ENCODE assay signal across 15 mouse cellular contexts in genomic region chr5:71248318-71249135, GRCm38 (mm10).
DNase-seq lines count a peak whose midpoint lies in the region; ATAC-seq and TF ChIP-seq lines count a peak whose summit lies in the region.
"Had no signal": no experiment of that assay in that cellular context is flagged by ENCODE, and none has a peak within 500 bp of the region (broad histone marks: within the 10 kb centered on the region; RNA-seq: fewer than 3 reads in every experiment).

No protein-coding gene starts in this region.

- ATAC-seq in midbrain, embryonic 14.5 days (ENCODE audit: low FRiP score, low TSS enrichment) = no peak
- no peak for ATAC-seq in midbrain, embryonic 11.5 days (ENCODE audit: low FRiP score)
- peak; percentile 94 for ATAC-seq in forebrain, postnatal 0 days
- ATAC-seq in liver, postnatal 0 days = no peak

- no peak overlapping the region for H3K4me3 ChIP-seq in midbrain, embryonic 14.5 days (replicated peaks; ENCODE audit: low read depth, low read length)
- no peak overlapping the region for H3K4me3 ChIP-seq in midbrain, embryonic 11.5 days (ENCODE audit: low read depth, low read length)
- H3K4me3 ChIP-seq in forebrain, postnatal 0 days (ENCODE audit: low read depth, low read length) = no peak overlapping the region
- no peak overlapping the region for H3K4me3 ChIP-seq in liver, postnatal 0 days (ENCODE audit: low read depth, low read length)
- H3K4me3 ChIP-seq: embryonic facial prominence, embryonic 12.5 days; liver, embryonic 15.5 days had no signal

- no peak for TF ChIP-seq CTCF in forebrain, postnatal 0 days (IDR thresholded peaks at IDR 0.05; ENCODE audit: low read depth)
- TF ChIP-seq CTCF in liver, postnatal 0 days (IDR thresholded peaks at IDR 0.05; ENCODE audit: low read depth) = no peak

- H3K9ac ChIP-seq in midbrain, embryonic 14.5 days (replicated peaks; ENCODE audit: low read length) = no peak overlapping the region
- H3K9ac ChIP-seq in midbrain, embryonic 11.5 days (ENCODE audit: low read length) = no peak overlapping the region
- no peak overlapping the region for H3K9ac ChIP-seq in forebrain, postnatal 0 days
- no peak overlapping the region for H3K9ac ChIP-seq in liver, postnatal 0 days (replicated peaks)
- H3K9ac ChIP-seq: embryonic facial prominence, embryonic 12.5 days; liver, embryonic 15.5 days had no signal

- WGBS in midbrain, embryonic 14.5 days = 63% methylated on average over 6 of the region's 6 CpGs
- WGBS in midbrain, embryonic 11.5 days = 83% methylated on average over 6 of the region's 6 CpGs
- 27% methylated on average over 6 of the region's 6 CpGs for WGBS in forebrain, postnatal 0 days
- WGBS in liver, postnatal 0 days (ENCODE audit: insufficient replicate concordance) = 74% methylated on average over 6 of the region's 6 CpGs

- H3K4me1 ChIP-seq in midbrain, embryonic 14.5 days (ENCODE audit: control insufficient read depth, insufficient read depth, low read length) = peaks cover 4% of the 10 kb centered on the region; the same call in 1 of the 2 replicates
- H3K4me1 ChIP-seq in midbrain, embryonic 11.5 days (ENCODE audit: control insufficient read depth, insufficient read depth, low read length) = no peaks in the 10 kb centered on the region
- H3K4me1 ChIP-seq in forebrain, postnatal 0 days (ENCODE audit: insufficient read depth) = peaks cover 12% of the 10 kb centered on the region
- no peaks in the 10 kb centered on the region for H3K4me1 ChIP-seq in liver, postnatal 0 days (ENCODE audit: insufficient read depth)
- H3K4me1 ChIP-seq: embryonic facial prominence, embryonic 12.5 days; liver, embryonic 15.5 days had no signal

- H3K36me3 ChIP-seq in midbrain, embryonic 14.5 days (ENCODE audit: control insufficient read depth, insufficient read depth, low read length) = no peaks in the 10 kb centered on the region
- H3K36me3 ChIP-seq in midbrain, embryonic 11.5 days (ENCODE audit: control insufficient read depth, insufficient read depth, low read length) = no peaks in the 10 kb centered on the region
- no peaks in the 10 kb centered on the region for H3K36me3 ChIP-seq in forebrain, postnatal 0 days (ENCODE audit: insufficient read depth)
- H3K36me3 ChIP-seq in liver, postnatal 0 days (replicated peaks; ENCODE audit: insufficient read depth, low read length) = no peaks in the 10 kb centered on the region
- H3K36me3 ChIP-seq: embryonic facial prominence, embryonic 12.5 days; liver, embryonic 15.5 days had no signal

- H3K9me3 ChIP-seq in midbrain, embryonic 14.5 days (ENCODE audit: control insufficient read depth, low read length) = no peaks in the 10 kb centered on the region
- no peaks in the 10 kb centered on the region for H3K9me3 ChIP-seq in midbrain, embryonic 11.5 days (ENCODE audit: control insufficient read depth, low read length)
- no peaks in the 10 kb centered on the region for H3K9me3 ChIP-seq in forebrain, postnatal 0 days (ENCODE audit: low read length)
- H3K9me3 ChIP-seq in liver, postnatal 0 days (ENCODE audit: low read length) = no peaks in the 10 kb centered on the region
- H3K9me3 ChIP-seq: embryonic facial prominence, embryonic 12.5 days; liver, embryonic 15.5 days had no signal

- no peak for TF ChIP-seq EP300 in liver, postnatal 0 days (IDR thresholded peaks at IDR 0.05; ENCODE audit: low read depth)

- no peak overlapping the region for H3K4me2 ChIP-seq in midbrain, embryonic 14.5 days (ENCODE audit: low read length)
- no peak overlapping the region for H3K4me2 ChIP-seq in midbrain, embryonic 11.5 days
- no peak overlapping the region for H3K4me2 ChIP-seq in forebrain, postnatal 0 days (ENCODE audit: low read depth)
- H3K4me2 ChIP-seq in liver, postnatal 0 days (ENCODE audit: low read depth, low read length) = no peak overlapping the region
- H3K4me2 ChIP-seq: embryonic facial prominence, embryonic 12.5 days; heart, embryonic 11.5 days; liver, embryonic 15.5 days had no signal

- no peaks in the 10 kb centered on the region for H3K27me3 ChIP-seq in midbrain, embryonic 14.5 days (ENCODE audit: control insufficient read depth, insufficient read depth, low read length)
- H3K27me3 ChIP-seq in midbrain, embryonic 11.5 days (ENCODE audit: control insufficient read depth, insufficient read depth, low read length) = no peaks in the 10 kb centered on the region
- H3K27me3 ChIP-seq in forebrain, postnatal 0 days (ENCODE audit: insufficient read depth, low read length) = no peaks in the 10 kb centered on the region
- H3K27me3 ChIP-seq in liver, postnatal 0 days (ENCODE audit: insufficient read depth, low read length) = no peaks in the 10 kb centered on the region
- H3K27me3 ChIP-seq: embryonic facial prominence, embryonic 12.5 days; liver, embryonic 15.5 days had no signal

- peak; percentile 44 for DNase-seq in midbrain, embryonic 14.5 days
- no peak for DNase-seq in midbrain, embryonic 11.5 days (ENCODE audit: low spot score, missing footprints)
- DNase-seq in forebrain, postnatal 0 days = peak; percentile 81
- peak; percentile 54 to 79 for DNase-seq in layer of hippocampus, postnatal 14 days (ENCODE audit: low spot score in 2 of 2)
- DNase-seq in retina, postnatal 1 day = peak; percentile 40
- no peak for DNase-seq in liver, postnatal 0 days
- DNase-seq in spleen, postnatal 10 days (ENCODE audit: low spot score in 2 of 2) = no peak
- no peak for DNase-seq in liver
- DNase-seq: gastrocnemius, postnatal 36 days; kidney, adult 9 months; lung, postnatal 36 days; thymus, postnatal 4 days had no signal

- peak overlapping the region; percentile 32; the same call in 1 of the 2 replicates for H3K27ac ChIP-seq in midbrain, embryonic 14.5 days (replicated peaks; ENCODE audit: low read depth, low read length)
- H3K27ac ChIP-seq in midbrain, embryonic 11.5 days (ENCODE audit: low read depth, low read length) = no peak overlapping the region
- H3K27ac ChIP-seq in forebrain, postnatal 0 days (ENCODE audit: low read depth, low read length) = peak overlapping the region; percentile 57
- H3K27ac ChIP-seq in liver, postnatal 0 days (ENCODE audit: low read depth) = no peak overlapping the region
- H3K27ac ChIP-seq: embryonic facial prominence, embryonic 12.5 days; liver, embryonic 15.5 days had no signal

Comparison
In these comparisons a context has a peak if more than half of its experiments do, and no peak if none do; other contexts are left out.
1. DNase-seq: peak in midbrain, embryonic 14.5 days (single experiment), forebrain, postnatal 0 days (single experiment), layer of hippocampus, postnatal 14 days (2 of 2) and retina, postnatal 1 day (single experiment); none in midbrain, embryonic 11.5 days (single experiment), liver, postnatal 0 days (single experiment), spleen, postnatal 10 days (0 of 2) and liver (single experiment).
2. H3K27ac ChIP-seq: peak in midbrain, embryonic 14.5 days (single experiment) and forebrain, postnatal 0 days (single experiment); none in midbrain, embryonic 11.5 days (single experiment) and liver, postnatal 0 days (single experiment).